Mouse (Mus musculus) spleen, adult 2 months (tissue): ENCODE measurements around the gene Abhd12b.

ENCODE experiments used
- CTCF ChIP-seq: fragments of 200-500 bp; IDR thresholded peaks from 2 replicates; pipeline ENCODE4 v1.5.1; 2011; ENCODE audit warnings: mild to moderate bottlenecking, inconsistent platforms; ENCODE audit not compliant: insufficient read depth, insufficient read length, insufficient replicate concordance; ENCODE audit errors: extremely low read depth
- POLR2A ChIP-seq: fragments of 200-500 bp; IDR thresholded peaks from 2 replicates; pipeline ENCODE4 v1.6.1; 2011; ENCODE audit warnings: low read depth, low read length, inconsistent platforms

DNA sequence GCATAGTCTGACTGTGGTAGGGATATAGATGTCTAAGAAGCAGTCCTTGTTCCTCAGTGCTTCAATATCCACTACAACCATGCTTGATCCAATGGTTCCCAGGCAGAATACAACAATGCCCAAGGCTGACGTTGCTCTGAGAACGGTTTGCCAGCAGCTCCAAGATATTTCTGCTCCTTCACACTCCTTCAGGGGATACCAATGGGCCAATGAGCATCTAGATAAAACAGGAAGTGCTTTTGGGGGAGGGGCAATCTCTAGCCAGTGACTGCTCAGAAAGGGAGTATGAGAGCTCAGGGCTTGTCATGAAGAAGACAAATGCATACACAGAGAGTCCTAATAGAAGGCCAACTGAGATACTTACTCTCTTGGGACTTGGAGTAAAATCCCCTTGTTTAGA, 34.4 kb upstream of the Abhd12b start:
- no peak for TF ChIP-seq CTCF
- no peak for TF ChIP-seq POLR2A
